In genomic region chr5:72257084-72257483, GRCm38 (mm10) we compare ENCODE assay signal across 28 mouse cellular contexts.
DNase-seq lines count a peak whose midpoint lies in the region; ATAC-seq and TF ChIP-seq lines count a peak whose summit lies in the region.
"Had no signal": no experiment of that assay in that cellular context is flagged by ENCODE, and none has a peak within 500 bp of the region (broad histone marks: within the 10 kb centered on the region; RNA-seq: fewer than 3 reads in every experiment).

No protein-coding gene starts in this region.

- ATAC-seq in heart, postnatal 0 days (ENCODE audit: insufficient read depth, low read depth), result no peak
- no peak; the same call in 1 of the 2 replicates for ATAC-seq in embryonic facial prominence, embryonic 15.5 days (ENCODE audit: insufficient number of reproducible peaks, low FRiP score, low TSS enrichment, low read depth)
- ATAC-seq: forebrain, embryonic 15.5 days; hindbrain, embryonic 16.5 days; liver, embryonic 12.5 days; liver, postnatal 0 days; lung, postnatal 0 days; midbrain, embryonic 13.5 days had no signal

- no peak for TF ChIP-seq EP300 in heart, postnatal 0 days (IDR thresholded peaks at IDR 0.05; ENCODE audit: low read depth)

- H3K27me3 ChIP-seq in heart, postnatal 0 days (ENCODE audit: control insufficient read depth, insufficient read depth, low read length), result no peaks in the 10 kb centered on the region
- no peaks in the 10 kb centered on the region for H3K27me3 ChIP-seq in embryonic facial prominence, embryonic 15.5 days
- H3K27me3 ChIP-seq: forebrain, embryonic 15.5 days; limb, embryonic 13.5 days; liver, embryonic 12.5 days; midbrain, embryonic 13.5 days; stomach, embryonic 15.5 days had no signal

- peak overlapping the region; percentile 55 for H3K4me3 ChIP-seq in gastrocnemius, adult 2 months
- H3K4me3 ChIP-seq in heart, postnatal 0 days (ENCODE audit: low read depth, low read length), result peak overlapping the region; percentile 20
- H3K4me3 ChIP-seq in embryonic facial prominence, embryonic 15.5 days (replicated peaks), result no peak overlapping the region
- H3K4me3 ChIP-seq: forebrain, embryonic 15.5 days; limb, embryonic 13.5 days; liver, embryonic 12.5 days; midbrain, embryonic 13.5 days; stomach, embryonic 15.5 days had no signal

- peaks cover 19% of the 10 kb centered on the region; the same call in 1 of the 2 replicates for H3K36me3 ChIP-seq in heart, postnatal 0 days (replicated peaks; ENCODE audit: control insufficient read depth, insufficient read depth, low read length)
- peaks cover 4% of the 10 kb centered on the region; the same call in 1 of the 2 replicates for H3K36me3 ChIP-seq in embryonic facial prominence, embryonic 15.5 days
- H3K36me3 ChIP-seq: forebrain, embryonic 15.5 days had no signal

- no peak overlapping the region for H3K27ac ChIP-seq in gastrocnemius, adult 2 months
- peak overlapping the region; percentile 38; the same call in 1 of the 2 replicates for H3K27ac ChIP-seq in heart, postnatal 0 days (ENCODE audit: low read depth)
- 0 out of 2 replicates have a peak overlapping the region, but pooled peaks have one; percentile 28 for H3K27ac ChIP-seq in embryonic facial prominence, embryonic 15.5 days (replicated peaks)
- H3K27ac ChIP-seq: forebrain, embryonic 15.5 days; limb, embryonic 13.5 days; liver, embryonic 12.5 days; macrophage; midbrain, embryonic 13.5 days; stomach, embryonic 15.5 days had no signal

- peak overlapping the region; percentile 30; the same call in 1 of the 2 replicates for H3K4me2 ChIP-seq in heart, postnatal 0 days (ENCODE audit: low read depth, low read length)
- H3K4me2 ChIP-seq in embryonic facial prominence, embryonic 15.5 days (replicated peaks), result no peak overlapping the region
- H3K4me2 ChIP-seq: forebrain, embryonic 15.5 days; limb, embryonic 13.5 days; liver, embryonic 12.5 days; midbrain, embryonic 13.5 days; stomach, embryonic 15.5 days had no signal

- H3K4me1 ChIP-seq in heart, postnatal 0 days (ENCODE audit: control insufficient read depth, insufficient read depth), result peaks cover 14% of the 10 kb centered on the region; the same call in 1 of the 2 replicates
- H3K4me1 ChIP-seq in embryonic facial prominence, embryonic 15.5 days, result no peaks in the 10 kb centered on the region
- H3K4me1 ChIP-seq: forebrain, embryonic 15.5 days; limb, embryonic 13.5 days; midbrain, embryonic 13.5 days; stomach, embryonic 15.5 days had no signal

- H3K9me3 ChIP-seq in heart, postnatal 0 days (replicated peaks; ENCODE audit: control insufficient read depth, low read length), result no peaks in the 10 kb centered on the region
- H3K9me3 ChIP-seq in embryonic facial prominence, embryonic 15.5 days (replicated peaks), result no peaks in the 10 kb centered on the region
- H3K9me3 ChIP-seq: forebrain, embryonic 15.5 days; limb, embryonic 13.5 days; liver, embryonic 12.5 days; midbrain, embryonic 13.5 days; stomach, embryonic 15.5 days had no signal

- 72% methylated on average over 10 of the region's 10 CpGs for WGBS in heart, postnatal 0 days
- WGBS in embryonic facial prominence, embryonic 15.5 days, result 59% methylated on average over 10 of the region's 10 CpGs

- DNase-seq in gastrocnemius, adult 2 months, result no peak
- no peak for DNase-seq in gastrocnemius, postnatal 14 days
- no peak for DNase-seq in heart, postnatal 0 days (ENCODE audit: low spot score)
- DNase-seq in heart, adult 11 months, result no peak
- peak; percentile 40 for DNase-seq in brain, embryonic 14.5 days (ENCODE audit: low read depth)
- DNase-seq in thymus, postnatal 36 days, result no peak
- DNase-seq: adrenal gland, postnatal 25 days; cerebellum, adult 18-20 months; cerebellum, postnatal 10 days; gastrocnemius, postnatal 25 days; heart, postnatal 14 days; kidney, adult 18-20 months; kidney, postnatal 4 days; layer of hippocampus, adult 9-11 months; liver, postnatal 0 days; retina, postnatal 1 day; right cerebral cortex, postnatal 14 days; thymus, adult 18-20 months; thymus, postnatal 25 days had no signal

- no peak overlapping the region for H3K9ac ChIP-seq in heart, postnatal 0 days (replicated peaks; ENCODE audit: low read depth, low read length)
- no peak overlapping the region for H3K9ac ChIP-seq in embryonic facial prominence, embryonic 15.5 days
- H3K9ac ChIP-seq: forebrain, embryonic 15.5 days; limb, embryonic 13.5 days; liver, embryonic 12.5 days; liver, postnatal 0 days; midbrain, embryonic 13.5 days; stomach, embryonic 15.5 days had no signal

- TF ChIP-seq POLR2A in brain, embryonic 14.5 days (IDR thresholded peaks at IDR 0.05; ENCODE audit: borderline replicate concordance, extremely low read depth, insufficient read depth, insufficient read length, poor library complexity, severe bottlenecking), result no peak

- no peak for TF ChIP-seq CTCF in gastrocnemius, adult 2 months (IDR thresholded peaks at IDR 0.05)
- no peak for TF ChIP-seq CTCF in heart, postnatal 0 days (IDR thresholded peaks at IDR 0.05; ENCODE audit: low read depth)
- no peak for TF ChIP-seq CTCF in brain, embryonic 14.5 days (IDR thresholded peaks at IDR 0.05; ENCODE audit: borderline replicate concordance, extremely low read depth, insufficient read depth, insufficient read length)

- intact Hi-C loops in gastrocnemius, adult 2 months (cut with DNase I), result no loop called here
- intact Hi-C loops in gastrocnemius, postnatal 14 days (cut with DNase I; ENCODE audit: low total_unique reads), result loop anchor here (10.0 kb wide), 1 partner anchor 562 kb away; no protein-coding TSS in a partner anchor
